Mouse (Mus musculus): ENCODE results near the gene Sptbn1.

DNA sequence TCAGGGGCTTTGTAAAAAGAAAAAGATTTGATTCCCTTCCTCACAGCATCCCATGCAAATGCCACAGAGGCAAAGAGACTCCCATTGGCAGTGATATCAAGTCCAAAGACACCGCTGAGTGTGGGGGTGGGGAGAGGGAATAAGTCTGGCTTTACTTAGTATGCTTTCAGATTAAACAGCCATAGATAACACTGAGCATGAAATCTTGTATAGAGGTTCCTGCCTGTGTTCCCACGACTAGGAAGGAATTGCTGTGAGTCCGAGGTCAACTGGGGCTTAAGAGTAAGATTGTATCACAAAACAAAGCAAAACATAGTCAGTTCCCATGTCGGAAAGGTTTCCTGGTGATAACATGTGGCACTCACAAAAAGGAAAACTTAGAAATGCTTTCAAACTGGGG, 136.3 kb downstream of the Sptbn1 start:
- TF ChIP-seq CTCF (IDR thresholded peaks at IDR 0.05; ENCODE audit: low read depth, low read length) (no peak), TAL1 (conservative IDR thresholded peaks at IDR 0.05; ENCODE audit: low read depth, low read length) (no peak), GATA1 (IDR thresholded peaks at IDR 0.05; ENCODE audit: borderline replicate concordance, low read length) (no peak)

Measured in G1E (cell line).